Mouse (Mus musculus): ENCODE data around the gene Dcun1d5. TPM values are rescaled to one million over a fixed set of nuclear protein-coding genes. Genes with fewer than 3 reads are reported as not detected.
"Not testable (repeated sequence)": the region's sequence is repeated elsewhere in the genome, so short reads cannot be mapped to it uniquely, and the experiment has no call there.

Gene Dcun1d5
- 10 to 100 TPM; 81.5 to 82.1 TPM for total RNA-seq (2021)

GRCm38 (mm10) chr9:7184172-7184896 is at the start of gene Dcun1d5, which contains the start of gene Dync2h1:
TSS of gene Dcun1d5 (plus strand) at chr9:7184520.
TSS of gene Dync2h1 (minus strand) at chr9:7184446.
- peak; percentile 94 to 97 for DNase-seq (ENCODE audit: low spot score in 2 of 2)
- intact Hi-C loops (cut with DNase I): loop anchor here (10.0 kb wide), 1 partner anchor 650 kb away; the partner anchor contains the start of gene Birc2

GRCm38 (mm10) chr9:7154391-7154790 is 29.9 kb upstream of the Dcun1d5 start:
- no peak for DNase-seq (ENCODE audit: low spot score in 2 of 2)
- intact Hi-C loops (cut with DNase I): no loop called here

GRCm38 (mm10) chr9:7158605-7159004 is 25.7 kb upstream of the Dcun1d5 start:
- intact Hi-C loops (cut with DNase I): no loop called here
- DNase-seq (ENCODE audit: low spot score in 2 of 2): no peak

GRCm38 (mm10) chr9:7159718-7160117 is 24.6 kb upstream of the Dcun1d5 start:
- DNase-seq (ENCODE audit: low spot score in 2 of 2): no peak

GRCm38 (mm10) chr9:7160688-7161087 is 23.6 kb upstream of the Dcun1d5 start:
- DNase-seq (ENCODE audit: low spot score in 2 of 2): no peak
- intact Hi-C loops (cut with DNase I): no loop called here

More at GRCm38 (mm10) chr9:7159718-7160117, 24.6 kb upstream of the Dcun1d5 start:
- intact Hi-C loops (cut with DNase I): no loop called here

GRCm38 (mm10) chr9:7167339-7167998 is 16.9 kb upstream of the Dcun1d5 start:
- intact Hi-C loops (cut with DNase I): loop anchor here (5.0 kb wide), 1 partner anchor 35 kb away; no protein-coding TSS in a partner anchor
- DNase-seq (ENCODE audit: low spot score in 2 of 2): no peak

- intact Hi-C loops (cut with DNase I): no loop called here
- no peak for DNase-seq (ENCODE audit: low spot score in 2 of 2)
These were observed 10.6 kb upstream of the Dcun1d5 start for GRCm38 (mm10) chr9:7173756-7174155.

- intact Hi-C loops (cut with DNase I): no loop called here
- DNase-seq (ENCODE audit: low spot score in 2 of 2): peak; percentile 94 to 98
These were observed 7.4 kb upstream of the Dcun1d5 start for GRCm38 (mm10) chr9:7176618-7177610.

- intact Hi-C loops (cut with DNase I): loop anchor here (10.0 kb wide), 1 partner anchor 650 kb away; the partner anchor contains the start of gene Birc2
- DNase-seq (ENCODE audit: low spot score in 2 of 2): peak in 1 of 2 experiments; percentile 40
These were observed 574 bp downstream of the Dcun1d5 start for GRCm38 (mm10) chr9:7184897-7185291.

GRCm38 (mm10) chr9:7190694-7191093 is 6.4 kb downstream of the Dcun1d5 start:
- DNase-seq (ENCODE audit: low spot score in 2 of 2); intact Hi-C loops (cut with DNase I): not testable (repeated sequence)

- intact Hi-C loops (cut with DNase I): loop anchor here (1.0 kb wide), 1 partner anchor 379 kb away; no protein-coding TSS in a partner anchor
- peak in 1 of 2 experiments; percentile 38 for DNase-seq (ENCODE audit: low spot score in 2 of 2)
These were observed 31.9 kb downstream of the Dcun1d5 start for GRCm38 (mm10) chr9:7216240-7216639.

GRCm38 (mm10) chr9:7221024-7221423 is 36.7 kb downstream of the Dcun1d5 start:
- DNase-seq (ENCODE audit: low spot score in 2 of 2): peak in 1 of 2 experiments; percentile 4
- intact Hi-C loops (cut with DNase I): no loop called here

GRCm38 (mm10) chr9:7221460-7221859 is 37.1 kb downstream of the Dcun1d5 start:
- no peak for DNase-seq (ENCODE audit: low spot score in 2 of 2)
- intact Hi-C loops (cut with DNase I): no loop called here

- intact Hi-C loops (cut with DNase I): no loop called here
- DNase-seq (ENCODE audit: low spot score in 2 of 2): no peak
These were observed 54.3 kb downstream of the Dcun1d5 start for GRCm38 (mm10) chr9:7238619-7239018.

GRCm38 (mm10) chr9:7239967-7240366 is 55.6 kb downstream of the Dcun1d5 start:
- intact Hi-C loops (cut with DNase I): no loop called here
- DNase-seq (ENCODE audit: low spot score in 2 of 2): no peak

GRCm38 (mm10) chr9:7252797-7253654 is 68.7 kb downstream of the Dcun1d5 start:
- intact Hi-C loops (cut with DNase I): no loop called here
- DNase-seq (ENCODE audit: low spot score in 2 of 2): no peak

Measured in left cerebral cortex, postnatal 25 days (tissue).